Mouse (Mus musculus): Measurements from ENCODE around the gene 4930578C19Rik. TPM values are rescaled to one million over a fixed set of nuclear protein-coding genes. Genes with fewer than 3 reads are reported as not detected.

The 4930578C19Rik gene
- not detected for polyA plus RNA-seq (2017; shearing (Covaris generic))

GRCm38 (mm10) chrX:18461198-18461601 is at the start of gene 4930578C19Rik:
Gene 4930578C19Rik, minus strand, starts transcription at chrX:18461397.

All from activated CD4-positive, CD25-positive, alpha-beta regulatory T cell (primary cell).